Mouse (Mus musculus) WW6 (cell line): ENCODE results near the gene 4930595D18Rik.

Experiments
- DNase-seq: peaks from one replicate; pipeline ENCODE4 v3.0.0-alpha.2; 2013; ENCODE audit warnings: low read depth, low spot score

4930595D18Rik gene

DNA sequence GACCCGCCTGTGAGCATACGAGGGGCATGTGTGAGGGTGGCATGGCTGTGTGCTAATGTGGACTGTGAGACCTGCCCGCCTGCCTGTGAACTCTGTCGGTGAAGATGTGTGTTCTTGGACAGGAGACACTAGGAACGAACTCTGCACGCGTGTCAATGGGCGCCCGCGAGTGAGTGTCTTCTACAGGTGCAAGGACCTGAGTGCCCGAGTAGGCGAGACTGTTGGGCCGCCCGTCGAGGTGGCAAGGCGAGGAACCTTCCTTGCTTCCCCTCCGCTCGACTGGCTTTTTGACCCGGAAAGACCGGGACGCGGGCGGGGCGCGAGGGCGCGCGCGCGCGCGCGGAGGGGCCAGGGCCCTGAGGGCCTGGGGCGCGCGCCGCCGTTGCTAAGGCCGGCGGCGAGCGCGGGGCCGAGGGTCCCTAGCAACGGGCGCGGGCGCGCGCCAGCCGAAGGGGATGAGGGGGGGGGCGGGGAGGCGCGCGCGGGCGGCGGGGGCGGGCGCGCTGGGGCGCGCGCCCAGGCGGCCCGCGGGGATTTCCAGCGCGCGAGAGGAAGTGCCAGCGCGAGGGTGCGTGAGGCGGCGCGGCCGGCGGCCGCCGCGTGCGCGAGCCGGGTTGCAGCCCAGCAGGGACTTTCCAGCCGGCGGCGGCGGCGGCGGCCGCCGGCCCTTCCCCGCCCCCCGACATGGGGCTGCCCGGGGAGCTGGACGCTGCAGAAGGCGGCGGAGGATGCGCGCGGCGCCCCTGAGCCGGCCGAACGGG lies 18.3 kb downstream of the 4930595D18Rik start, which contains the start of gene Traf3:
TSS of gene Traf3 (plus strand) at position 540 of the 761 bp plus-strand sequence.
- peak; percentile 46 for DNase-seq

DNA sequence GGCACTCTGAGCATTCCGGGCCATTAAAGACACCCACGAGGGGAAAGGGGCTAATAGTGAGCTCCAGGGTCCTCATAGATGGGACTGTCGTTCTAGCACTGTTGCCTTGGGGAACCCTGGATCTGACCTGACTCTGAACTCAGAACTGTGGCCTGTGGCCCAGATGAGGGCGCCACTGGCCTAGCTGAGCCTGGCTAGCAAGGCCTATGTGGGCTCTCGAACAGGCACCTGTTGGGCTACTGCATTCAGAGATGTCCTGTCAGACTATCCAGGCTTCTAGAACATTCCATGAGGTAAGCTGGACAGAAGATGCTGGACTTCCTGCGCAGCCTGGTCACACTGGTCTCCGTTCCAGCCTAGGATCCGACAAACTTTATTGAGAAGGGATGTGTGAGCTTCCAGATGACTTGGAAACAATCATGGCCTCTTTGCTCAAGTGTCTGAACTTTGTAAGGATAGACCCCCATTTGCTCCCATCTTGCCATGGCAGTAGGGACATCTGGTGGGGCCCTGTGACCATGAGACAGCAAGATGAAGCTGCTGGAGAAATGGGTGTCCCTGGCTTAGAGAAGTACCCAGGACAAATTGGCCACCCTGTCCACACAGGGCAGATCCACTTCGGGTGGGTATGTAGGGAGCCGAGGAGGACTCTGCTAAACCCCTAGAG lies 19.0 kb downstream of the 4930595D18Rik start:
- no peak for DNase-seq

DNA sequence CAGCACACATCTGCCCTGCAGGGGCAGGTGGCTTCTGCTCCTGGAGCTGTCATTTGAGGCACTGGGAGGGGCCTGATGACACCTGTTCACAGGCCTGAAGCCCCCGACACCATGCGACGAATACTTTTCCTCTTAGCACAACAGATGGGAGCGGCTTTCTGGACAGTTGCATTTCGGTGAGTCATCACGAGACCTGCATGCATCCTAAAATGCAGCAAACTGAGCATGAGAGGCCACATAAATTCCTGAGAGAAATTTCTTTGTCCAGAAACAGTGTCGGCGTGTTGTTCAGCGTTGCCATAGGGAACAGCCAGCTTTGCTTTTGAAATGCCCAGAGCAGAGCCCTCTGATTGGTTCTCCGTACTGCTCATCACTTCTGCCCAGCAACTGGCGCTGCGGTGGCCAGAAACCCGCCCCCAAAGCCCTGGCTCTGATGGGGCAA lies 20.0 kb downstream of the 4930595D18Rik start:
- peak; percentile 57 for DNase-seq

DNA sequence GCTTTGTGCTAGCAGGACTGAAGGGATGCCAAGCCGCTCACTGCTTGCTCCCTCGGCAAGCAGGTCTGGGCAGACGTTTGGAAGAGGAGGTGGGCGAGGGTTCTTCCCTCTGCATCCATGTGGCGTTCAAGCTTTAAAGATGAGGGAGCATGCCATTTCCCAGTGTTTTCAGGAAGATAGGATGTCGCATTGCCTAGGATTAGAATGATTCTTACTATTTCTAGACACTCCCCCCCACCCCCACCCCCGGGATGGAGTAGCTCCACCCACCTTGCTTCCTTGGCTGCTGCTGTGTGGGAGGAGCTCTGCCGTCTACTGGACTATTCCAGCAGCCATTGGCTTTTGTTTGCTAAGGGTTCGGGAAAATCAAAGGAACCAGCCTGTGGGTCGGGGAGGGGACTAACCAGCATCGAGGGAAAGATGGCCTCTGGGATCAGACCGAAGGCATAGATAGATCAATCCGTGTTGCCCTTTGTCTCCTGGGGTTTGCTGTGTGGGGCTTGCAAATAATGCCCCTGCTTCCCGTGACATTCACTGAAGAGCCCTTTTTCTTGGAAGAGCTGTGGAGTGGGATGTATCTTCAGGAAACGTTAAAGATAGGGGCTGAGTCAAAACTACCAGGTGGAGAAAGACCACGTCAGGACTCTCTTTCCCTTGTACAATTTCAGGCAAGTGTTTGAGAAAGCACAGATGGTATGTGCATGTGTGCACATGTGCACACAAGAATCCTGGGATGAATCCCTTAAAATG lies 21.8 kb downstream of the 4930595D18Rik start:
- peak; percentile 48 for DNase-seq

DNA sequence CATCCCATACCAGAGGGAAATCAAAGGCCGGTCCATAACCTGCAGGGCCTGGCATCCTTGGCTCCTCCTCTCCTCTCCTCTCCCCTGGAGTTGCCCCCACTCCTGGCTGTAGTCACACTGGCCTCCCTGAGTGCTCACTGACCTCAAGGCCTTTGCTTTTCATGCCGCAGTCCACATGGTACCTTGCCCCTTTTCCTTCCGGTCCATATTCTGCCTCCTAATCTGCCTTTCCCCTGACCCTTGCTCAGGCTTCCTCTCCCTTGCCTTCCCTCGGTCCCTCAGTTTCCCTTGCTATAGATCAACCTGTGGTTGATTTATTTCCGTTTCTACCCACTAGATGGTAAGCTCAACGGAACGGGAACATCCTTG lies 22.4 kb downstream of the 4930595D18Rik start:
- DNase-seq = no peak

DNA sequence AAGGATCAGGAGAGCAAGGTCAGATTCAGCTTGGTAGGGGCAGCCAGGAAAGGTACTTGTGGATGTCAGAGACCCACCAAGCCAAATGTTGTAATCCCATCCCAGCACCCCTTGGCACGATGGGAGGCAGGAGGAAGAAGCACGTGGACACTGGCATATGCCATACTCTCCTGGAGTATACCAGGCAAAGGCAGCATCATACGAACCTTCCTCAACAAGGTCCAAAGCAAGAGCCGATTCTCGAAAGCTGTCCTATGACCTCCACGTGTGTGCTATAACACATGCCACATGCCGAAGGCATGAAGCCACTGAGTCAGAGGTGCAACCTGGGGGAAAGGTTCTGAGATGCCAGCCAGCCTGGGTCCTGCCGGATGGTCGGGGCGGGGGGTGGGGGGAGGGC lies 23.4 kb downstream of the 4930595D18Rik start:
- DNase-seq = no peak

DNA sequence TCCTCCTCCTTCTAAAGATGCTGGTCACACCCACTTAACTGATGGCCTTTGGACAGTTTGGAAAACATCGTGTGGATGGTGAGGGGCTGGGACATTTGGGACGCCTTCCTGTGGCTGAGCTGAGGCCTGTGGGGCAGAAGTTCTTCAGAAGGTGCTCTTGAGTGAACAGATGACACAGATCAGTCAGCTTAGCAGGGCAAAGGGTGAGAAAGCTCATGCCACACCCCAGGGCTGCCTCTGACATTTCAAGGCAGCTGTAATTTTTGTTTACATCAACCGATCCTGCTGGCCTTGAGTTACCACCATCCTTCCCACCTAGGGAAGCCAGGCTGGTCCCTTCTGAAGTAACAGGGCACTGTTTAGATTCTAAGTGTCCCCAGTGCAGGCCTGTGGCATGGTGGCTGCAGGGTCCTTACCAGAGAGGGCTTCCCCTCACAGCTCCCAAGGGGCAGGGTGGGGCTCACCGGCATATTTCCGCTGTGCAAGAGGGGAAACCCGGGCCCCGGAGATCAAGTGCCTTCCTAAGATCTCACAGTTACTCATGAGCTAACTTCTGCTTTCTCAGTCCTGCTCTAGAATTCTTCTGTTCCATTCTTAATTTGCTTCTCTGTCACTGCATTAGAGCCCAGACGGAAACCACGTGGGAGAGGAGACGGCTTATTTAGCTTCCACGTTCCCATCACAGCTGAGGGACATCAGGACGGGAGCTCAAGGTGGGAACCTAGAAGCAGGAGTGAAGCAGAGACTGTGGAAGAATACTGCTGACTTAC lies 24.4 kb downstream of the 4930595D18Rik start:
- no peak for DNase-seq

DNA sequence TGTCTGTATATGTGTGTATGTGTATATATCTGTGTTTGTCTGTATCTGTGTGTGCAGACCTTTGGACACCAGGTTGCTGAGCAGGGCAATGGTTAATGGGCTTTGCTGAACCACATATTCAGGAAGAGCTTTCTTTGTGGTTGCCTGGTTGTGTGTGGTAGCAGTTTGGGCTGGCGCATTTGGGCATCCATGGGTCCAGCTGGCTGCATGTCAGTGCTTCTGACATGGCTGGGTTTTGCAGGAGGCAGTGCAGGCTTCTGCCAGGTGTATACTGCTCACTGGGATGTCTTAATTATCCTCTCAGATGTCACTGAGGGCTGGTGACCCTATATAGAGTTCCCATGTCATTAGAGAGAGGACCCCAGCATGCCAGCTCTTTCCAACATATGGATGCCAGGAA lies 28.5 kb downstream of the 4930595D18Rik start:
- no peak for DNase-seq

DNA sequence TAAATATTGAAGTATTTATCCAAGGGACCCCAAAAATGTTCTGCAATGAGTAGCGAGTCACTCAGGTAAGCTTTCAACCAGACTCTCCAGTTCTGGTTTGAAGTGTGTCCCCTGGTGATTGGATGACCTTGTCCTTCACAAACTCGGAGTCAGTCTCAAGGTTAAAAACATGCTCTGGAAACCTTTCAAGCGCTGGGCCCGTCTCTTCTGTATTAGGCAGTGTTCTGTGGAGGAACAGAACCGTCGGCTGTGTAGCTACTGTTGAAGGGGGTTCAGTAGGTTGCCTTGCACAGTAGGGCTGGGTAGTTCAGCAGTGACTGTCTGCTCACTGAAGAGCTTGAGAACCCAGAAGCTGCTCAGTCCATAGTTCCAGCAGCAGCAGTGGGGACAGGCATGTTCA lies 29.6 kb downstream of the 4930595D18Rik start:
- no peak for DNase-seq

DNA sequence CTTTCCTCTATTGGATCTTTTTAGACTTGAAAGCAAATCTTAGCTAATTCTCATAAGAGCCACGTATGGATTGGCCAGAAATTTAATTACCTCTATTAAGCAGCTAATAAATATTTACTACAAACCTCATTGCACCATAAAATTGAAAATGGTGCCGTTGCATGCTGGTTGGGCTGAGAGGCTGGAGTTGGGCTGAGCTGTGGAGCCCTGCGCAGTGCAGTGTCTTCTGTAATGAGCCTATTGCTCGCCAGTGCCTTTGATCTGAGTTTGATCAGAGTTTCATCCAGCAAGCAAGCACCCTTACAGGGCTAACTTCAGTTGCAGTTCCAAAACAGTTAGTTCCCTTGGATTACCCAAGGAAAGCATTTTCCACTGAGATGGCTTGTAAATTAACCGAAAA lies 30.3 kb downstream of the 4930595D18Rik start:
- DNase-seq = no peak

DNA sequence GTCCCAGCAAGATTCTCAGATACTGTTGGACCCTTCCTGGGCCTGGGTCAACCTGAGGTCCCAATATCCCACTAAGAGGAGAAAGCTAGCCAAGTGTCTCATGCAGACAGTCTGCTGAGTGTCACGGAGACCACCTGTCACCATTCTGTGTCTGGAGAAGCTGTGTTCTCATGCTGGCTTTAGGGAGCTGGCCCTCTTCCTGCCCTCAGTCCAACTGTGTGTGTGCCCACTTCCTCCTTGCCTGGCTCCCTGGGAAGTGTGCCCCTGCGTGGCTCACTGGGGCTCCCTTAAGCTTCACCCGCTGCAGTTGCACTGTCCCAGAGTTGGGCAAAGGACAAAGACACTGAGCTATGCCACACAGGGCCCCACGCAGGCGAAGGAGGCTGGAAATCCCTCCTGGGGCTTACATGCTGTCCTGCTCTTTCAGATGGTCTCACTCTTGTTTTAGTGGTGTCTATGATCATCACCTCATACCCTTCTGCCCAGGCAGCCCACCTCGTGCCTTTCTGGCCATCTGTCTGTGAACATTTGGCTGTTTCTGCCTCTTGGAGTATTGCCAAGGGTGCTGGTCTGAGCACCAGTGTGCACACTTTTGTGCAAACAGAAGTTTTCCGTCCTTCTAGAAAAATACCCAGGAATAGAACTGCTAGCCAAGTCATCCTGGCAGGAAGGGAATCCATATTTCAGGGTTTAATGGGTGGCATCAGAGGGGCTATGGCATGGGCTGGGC lies 31.1 kb downstream of the 4930595D18Rik start:
- DNase-seq = no peak

DNA sequence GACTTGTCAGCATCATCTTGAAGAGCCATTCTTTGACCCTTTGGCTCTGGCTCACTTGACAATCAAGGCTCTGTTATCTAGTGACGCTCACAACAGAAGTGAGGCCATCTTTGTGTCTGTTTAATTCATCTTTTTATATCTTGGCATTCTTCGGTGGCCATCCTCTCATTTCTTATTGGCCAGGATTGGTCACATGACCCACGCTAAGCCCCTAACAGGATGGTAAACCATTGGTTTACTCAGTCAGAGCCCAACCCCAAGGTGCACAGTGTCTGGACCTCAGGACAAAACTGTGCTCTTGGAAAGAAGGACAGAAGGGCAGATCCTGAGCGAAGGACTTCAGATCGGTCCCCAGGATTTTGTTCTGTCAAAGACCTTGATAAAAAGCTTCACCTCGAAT lies 31.7 kb downstream of the 4930595D18Rik start:
- no peak for DNase-seq

DNA sequence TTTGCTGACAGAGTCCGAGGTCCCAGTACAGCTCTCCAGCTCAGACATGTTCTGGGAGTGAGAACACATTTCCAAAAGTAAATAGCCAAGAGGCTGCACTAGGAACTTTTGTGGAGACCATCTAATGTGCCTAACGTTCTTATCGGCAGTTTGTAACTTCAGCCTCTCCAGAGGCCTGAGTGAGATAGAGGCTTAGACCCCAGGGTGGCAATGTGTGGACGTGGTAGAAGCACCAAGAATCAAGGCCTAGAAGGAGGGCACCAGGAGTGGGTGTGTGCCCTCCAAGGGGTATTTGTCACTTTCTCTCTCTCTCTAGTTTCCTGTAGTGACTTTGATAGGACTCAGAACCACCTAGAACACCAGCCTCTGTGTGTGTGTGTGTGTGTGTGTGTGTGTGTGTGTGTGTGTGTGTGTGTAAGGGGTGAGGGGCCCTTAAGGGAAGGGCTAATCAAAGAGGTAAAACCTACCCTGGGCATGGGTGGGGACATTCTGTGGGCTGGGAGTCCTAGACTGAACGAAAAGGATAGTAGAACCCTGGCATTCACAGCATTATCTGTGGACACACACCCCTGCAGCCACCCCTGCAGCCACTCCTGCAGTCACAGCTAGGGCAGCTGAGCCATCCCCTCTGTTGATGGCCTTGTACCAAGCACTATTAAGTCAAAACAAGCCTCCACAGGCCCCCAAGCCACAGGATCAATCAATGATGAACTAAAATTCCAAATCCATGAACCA lies 32.7 kb downstream of the 4930595D18Rik start:
- no peak for DNase-seq

DNA sequence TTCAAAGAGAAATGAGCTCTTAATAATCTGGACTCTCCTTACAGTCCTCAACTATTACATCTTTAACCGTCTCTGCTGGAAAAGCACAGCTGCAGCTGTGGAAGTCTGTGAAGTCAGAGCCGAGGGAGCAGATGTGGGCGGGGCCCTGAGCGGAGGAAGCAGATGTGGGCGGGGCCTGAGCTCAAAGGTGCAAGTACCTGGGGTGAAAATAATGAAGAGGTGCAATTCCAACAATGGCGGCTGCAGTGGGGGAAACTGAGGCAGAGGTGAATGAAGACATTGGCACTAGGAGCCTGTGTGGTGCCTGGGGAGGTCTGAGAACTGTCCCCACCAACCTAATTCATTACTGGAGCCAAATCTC lies 34.1 kb downstream of the 4930595D18Rik start:
- DNase-seq = no peak

DNA sequence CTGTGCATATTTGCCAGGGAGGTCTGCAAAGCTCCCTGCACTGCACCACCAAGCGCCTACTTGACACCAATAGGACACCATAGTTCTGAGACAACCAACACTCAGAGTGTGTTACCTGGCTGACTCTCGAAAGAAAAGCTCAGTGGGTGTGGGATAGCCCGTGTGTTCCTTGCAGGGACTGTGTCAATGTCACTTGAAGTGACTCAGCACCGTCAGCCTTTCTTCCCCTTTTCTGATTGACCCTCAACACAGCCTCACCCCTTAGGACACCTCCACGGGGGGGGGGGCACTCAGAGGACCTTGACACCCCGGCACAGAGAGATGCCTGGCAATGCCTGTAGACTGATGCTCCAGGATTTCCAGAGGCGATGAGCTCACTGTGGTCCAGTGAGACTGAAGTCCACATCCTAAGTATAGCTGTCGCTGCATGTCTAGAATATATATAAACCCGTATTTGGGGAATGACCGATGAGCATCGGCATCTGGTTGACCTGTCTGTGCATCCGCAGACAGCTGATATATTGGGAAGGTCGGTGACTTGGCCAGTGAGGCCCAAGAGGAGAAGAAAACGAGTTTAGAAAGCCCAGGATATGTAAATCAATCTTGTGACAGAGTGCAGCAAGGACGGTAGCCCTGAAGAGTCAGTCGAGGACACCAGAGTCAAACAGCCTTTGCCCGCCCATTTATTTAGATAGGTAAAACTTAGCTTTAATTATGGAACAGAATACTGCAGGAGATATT lies 34.6 kb downstream of the 4930595D18Rik start:
- no peak for DNase-seq

DNA sequence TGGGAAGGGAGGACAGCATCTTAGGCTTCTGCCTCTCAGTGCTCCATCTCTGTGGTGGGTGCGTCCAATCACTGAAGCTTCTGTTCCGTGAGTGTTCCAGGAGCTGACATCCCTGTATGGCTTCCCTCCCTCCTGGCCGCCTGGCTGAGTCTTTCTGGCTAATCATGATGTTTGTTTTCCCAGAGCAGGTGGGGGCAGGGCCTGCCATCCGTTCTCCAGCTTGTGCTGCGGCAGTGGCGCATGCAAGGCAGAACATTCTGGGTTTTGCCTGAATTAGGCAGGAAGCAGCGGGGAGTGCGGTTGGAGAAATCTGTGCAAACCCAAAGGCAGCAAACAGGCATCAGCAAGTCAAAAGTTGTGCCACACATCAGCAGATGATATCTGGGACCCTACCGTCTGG lies 39.0 kb downstream of the 4930595D18Rik start:
- no peak for DNase-seq

DNA sequence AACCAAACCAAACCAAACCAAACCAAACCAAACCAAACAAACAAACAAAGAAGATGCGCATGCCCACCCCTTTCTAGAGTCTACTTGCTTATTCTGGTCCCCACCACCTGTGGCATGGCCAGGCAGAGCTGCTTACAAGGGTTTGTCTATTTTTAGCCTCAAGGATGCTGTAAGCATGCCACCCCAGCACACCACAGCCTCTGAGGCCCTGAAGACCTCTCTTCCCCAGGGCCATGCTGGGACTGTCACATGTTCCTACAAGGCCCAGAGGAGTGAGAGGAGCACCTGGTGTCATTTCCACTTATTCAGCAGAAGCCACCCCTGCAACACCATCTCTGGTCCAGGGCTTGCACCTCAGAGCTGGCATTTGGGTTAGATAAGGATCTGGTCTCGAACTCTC lies 39.7 kb downstream of the 4930595D18Rik start:
- no peak for DNase-seq

DNA sequence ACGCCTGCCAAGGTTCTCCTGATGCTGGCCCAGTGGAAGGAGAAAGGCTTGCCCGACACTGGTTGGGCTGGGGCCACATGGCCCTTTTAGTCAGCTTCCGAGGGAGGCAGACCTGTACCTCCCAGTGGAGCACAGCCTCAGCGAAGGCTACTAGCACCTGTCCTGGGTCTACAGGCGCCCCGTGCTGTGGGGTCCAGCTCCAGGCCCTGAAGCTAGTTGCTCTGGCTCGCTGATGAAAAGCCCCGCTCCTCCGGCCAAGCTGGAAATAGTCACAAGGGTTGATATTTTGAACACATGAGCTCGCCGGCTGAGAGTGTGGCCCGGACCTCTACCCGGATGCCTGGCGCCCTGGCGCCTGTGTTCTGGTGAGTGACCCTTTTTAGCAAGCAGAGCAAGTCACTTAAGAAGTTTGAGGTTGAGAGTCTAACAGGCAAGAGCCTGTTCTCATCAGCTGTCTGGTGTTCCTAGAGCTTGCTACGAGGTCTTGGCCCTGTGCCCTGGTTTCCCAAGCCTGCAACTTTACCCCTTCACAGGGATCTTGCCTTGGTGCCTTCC lies 40.7 kb downstream of the 4930595D18Rik start:
- DNase-seq = no peak

DNA sequence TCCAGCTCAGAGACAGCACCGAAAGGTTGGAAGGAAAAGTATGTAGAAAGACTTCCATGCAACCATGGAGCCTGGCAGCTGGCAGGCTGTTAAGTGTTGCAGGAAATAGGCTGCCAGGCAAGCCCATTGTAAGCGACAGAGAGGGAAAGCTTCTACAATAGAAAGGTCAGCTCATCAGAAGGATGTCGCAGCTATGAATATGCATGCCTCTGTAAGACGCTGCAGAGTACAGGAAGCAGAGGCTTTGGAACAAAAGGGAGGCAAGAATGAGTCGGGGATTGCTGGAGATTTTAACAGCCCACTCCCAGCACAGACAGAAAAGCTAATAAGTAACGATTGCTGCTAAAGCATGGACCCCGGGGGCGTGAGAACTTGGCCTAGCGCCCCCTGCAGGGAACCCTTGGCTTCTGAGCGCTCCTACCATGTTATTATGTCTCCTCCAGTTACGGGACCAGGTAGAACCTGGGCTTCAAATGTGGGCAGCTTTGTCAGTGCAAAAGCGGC lies 41.2 kb downstream of the 4930595D18Rik start:
- peak; percentile 70 for DNase-seq
